Mouse (Mus musculus) Muller cell, postnatal 12 days (primary cell): ENCODE measurements around the gene Olfr643.
"Not testable (repeated sequence)": the region's sequence is repeated elsewhere in the genome, so short reads cannot be mapped to it uniquely, and the experiment has no call there.

Experiments used
- DNase-seq: peaks from one replicate; pipeline ENCODE4 v3.0.0-alpha.2; 2015; ENCODE audit errors: inconsistent ontology term

The Olfr643 gene

DNA sequence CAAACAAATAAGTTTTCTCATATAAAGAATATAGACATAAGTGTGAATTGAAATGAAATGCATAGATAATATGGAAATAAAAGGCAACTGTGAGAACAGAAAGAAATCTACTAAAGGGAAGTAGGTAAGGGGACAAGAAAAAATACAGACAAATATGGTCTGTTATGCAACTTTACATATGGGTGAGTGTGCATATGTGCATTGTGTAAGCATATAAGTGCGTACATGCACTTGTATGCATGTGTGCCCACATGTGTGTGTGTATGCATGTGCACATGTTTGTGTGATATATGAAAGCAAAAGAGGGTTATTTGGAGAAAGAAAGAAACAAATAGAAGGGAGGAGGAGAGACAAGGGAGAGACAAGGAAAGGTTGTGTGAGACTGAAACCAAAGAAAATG is 118.3 kb downstream of the Olfr643 start:
- DNase-seq = no peak

GRCm38 (mm10) chr7:104017203-104017602 is 120.0 kb downstream of the Olfr643 start, which contains the start of gene Olfr639:
TSS of gene Olfr639 (minus strand) at chr7:104017303.
- DNase-seq = no peak

- no peak for DNase-seq
Observed at GRCm38 (mm10) chr7:103999124-103999523, 138.1 kb downstream of the Olfr643 start.

DNA sequence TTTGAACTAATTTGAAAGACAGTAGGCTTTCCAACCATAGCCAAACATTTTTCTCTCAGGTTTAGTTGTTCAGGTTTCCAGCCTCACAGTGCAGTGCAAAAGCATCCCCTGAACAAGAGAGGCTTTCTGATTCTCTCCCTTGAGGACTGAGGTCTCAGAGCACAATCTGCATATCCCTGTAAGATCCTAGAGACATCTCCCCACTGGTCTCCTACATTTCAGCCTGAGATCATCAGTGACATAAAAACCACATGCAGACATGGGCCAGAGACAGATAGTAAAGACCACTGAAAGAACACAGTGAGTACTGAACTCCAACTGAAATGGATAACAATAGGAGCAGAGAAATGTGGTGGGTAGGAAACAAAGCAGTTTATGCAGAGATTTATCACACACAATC is 138.8 kb downstream of the Olfr643 start, which contains the start of gene Olfr638:
TSS of gene Olfr638 (plus strand) at position 301 of the 400 bp plus-strand sequence.
- no peak for DNase-seq

DNA sequence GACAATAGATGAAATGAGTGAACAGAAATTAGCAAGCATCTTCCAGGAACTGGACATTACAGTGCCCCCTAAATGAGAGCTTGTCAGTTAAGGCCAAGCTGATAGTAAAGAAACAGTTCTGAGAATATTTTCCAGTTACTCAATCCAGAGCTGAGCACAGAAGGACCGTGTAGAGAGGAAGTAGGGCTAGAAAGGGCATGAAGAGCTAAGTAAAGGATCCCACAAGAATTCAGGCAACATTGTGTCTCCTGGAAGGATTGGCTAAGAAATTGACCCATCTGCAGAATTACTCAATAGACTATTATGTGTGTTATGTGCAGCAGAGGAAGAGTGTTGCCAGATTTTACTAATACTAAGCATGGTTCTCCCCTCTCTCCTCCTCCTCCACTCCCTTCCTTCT is 165.4 kb downstream of the Olfr643 start:
- DNase-seq = no peak

GRCm38 (mm10) chr7:103970852-103971251 is 166.4 kb downstream of the Olfr643 start, which contains the start of gene Olfr635:
TSS of gene Olfr635 (plus strand) at chr7:103971152.
- no peak for DNase-seq

DNA sequence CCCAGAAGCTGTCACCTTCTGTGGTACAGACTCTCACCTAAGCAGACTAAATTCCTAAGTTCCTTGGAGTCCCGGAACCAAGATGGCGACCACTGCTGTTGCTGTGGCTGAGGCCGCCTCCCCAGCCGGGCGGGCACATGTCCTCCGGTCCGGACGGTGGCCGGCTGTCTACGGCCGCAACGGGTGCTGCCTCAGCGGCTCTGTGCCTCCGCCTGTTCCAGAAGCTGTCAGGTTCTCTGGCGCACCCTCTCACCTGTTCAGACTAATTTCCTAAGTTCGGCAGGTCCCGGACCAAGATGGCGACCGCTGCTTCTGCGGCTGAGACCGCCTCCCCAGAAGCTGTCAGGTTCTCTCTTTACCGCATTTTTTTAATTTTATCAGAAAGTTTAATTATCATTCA is 170.3 kb downstream of the Olfr643 start:
- not testable (repeated sequence) for DNase-seq
